Mouse (Mus musculus) heart, embryonic 12.5 days (tissue): ENCODE data around the gene 4930452B06Rik. TPM values are rescaled to one million over a fixed set of nuclear protein-coding genes. Genes with fewer than 3 reads are reported as not detected.

Experiments
- ATAC-seq: fragments of 200-750 bp; cut with Nextera tagmentation; 2 replicates; pipeline ENCODE4 v1.8.0; 2017; ENCODE audit warnings: moderate TSS enrichment, moderate library complexity; ENCODE audit not compliant: insufficient number of reproducible peaks, low FRiP score
- H3K27ac ChIP-seq: fragments of 300-500 bp; sonication (generic); 2 replicates; pipeline ENCODE4 v1.5.1; 2016; ENCODE audit warnings: mild to moderate bottlenecking, moderate library complexity; ENCODE audit not compliant: poor library complexity, severe bottlenecking
- H3K27me3 ChIP-seq: fragments of 300-500 bp; sonication (generic); replicated peaks from 2 replicates; pipeline ENCODE4 v1.6.1; 2016; ENCODE audit warnings: mild to moderate bottlenecking, moderate library complexity
- H3K36me3 ChIP-seq: fragments of 300-500 bp; sonication (generic); 2 replicates; pipeline ENCODE4 v1.6.1; 2016; ENCODE audit warnings: mild to moderate bottlenecking, moderate library complexity
- H3K4me1 ChIP-seq: fragments of 300-500 bp; sonication (generic); replicated peaks from 2 replicates; pipeline ENCODE4 v1.6.1; 2016; ENCODE audit warnings: mild to moderate bottlenecking
- H3K4me2 ChIP-seq: fragments of 300-500 bp; sonication (generic); 2 replicates; pipeline ENCODE4 v1.6.1; 2016; ENCODE audit warnings: mild to moderate bottlenecking, moderate library complexity
- H3K4me3 ChIP-seq: fragments of 300-500 bp; sonication (generic); 2 replicates; pipeline ENCODE4 v1.5.1; 2016; ENCODE audit warnings: mild to moderate bottlenecking
- H3K9ac ChIP-seq: fragments of 300-500 bp; sonication (generic); 2 replicates; pipeline ENCODE4 v1.6.1; 2016; ENCODE audit warnings: mild to moderate bottlenecking, moderate library complexity
- H3K9me3 ChIP-seq: fragments of 300-500 bp; sonication (generic); replicated peaks from 2 replicates; pipeline ENCODE4 v1.6.1; 2016; ENCODE audit warnings: mild to moderate bottlenecking, moderate library complexity
- WGBS: fragments of 180-500 bp; shearing (Covaris S2); methylation state at CpG from one replicate; pipeline ENCODE4 v1.1.7; 2016; 5-methylcytosine and 5-hydroxymethylcytosine counted together
- polyA plus RNA-seq: library from polyadenylated mRNA; unstranded; fragments of >200 nt; fragmentation: Nextera tagmentation; extraction: Ambion mirVana; gene quantifications from 2 replicates; pipeline ENCODE4 v1.2.1, GENCODE M21; 2016

4930452B06Rik gene
- polyA plus RNA-seq, 1 experiment from 2014 or later: 21.4 TPM

DNA sequence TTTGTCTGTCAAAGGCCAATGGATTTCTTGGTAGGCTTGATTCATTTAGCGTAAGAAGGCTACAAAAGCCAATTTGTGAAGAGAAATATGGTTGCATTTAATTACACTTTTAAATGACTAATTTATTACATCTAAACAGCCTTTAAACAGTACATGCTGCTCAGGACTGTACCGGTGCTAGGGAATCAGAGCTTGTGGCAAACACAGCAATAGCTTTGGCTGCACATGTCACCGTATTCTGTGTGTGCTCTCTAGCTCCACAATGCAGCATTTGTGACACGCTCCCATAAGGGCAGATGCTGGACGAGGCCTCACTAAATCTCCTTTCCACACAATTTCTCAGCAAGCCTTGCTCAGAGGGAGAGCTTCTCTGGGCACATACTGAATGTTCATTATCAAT is 187.9 kb downstream of the 4930452B06Rik start:
- H3K36me3 ChIP-seq: peaks cover 10% of the 10 kb centered on the region
- no peak for ATAC-seq
- no peak overlapping the region for H3K9ac ChIP-seq
- peaks cover 6% of the 10 kb centered on the region; the same call in 1 of the 2 replicates for H3K9me3 ChIP-seq
- no peak overlapping the region for H3K4me3 ChIP-seq
- WGBS: 83% methylated on average over 5 of the region's 5 CpGs
- H3K27ac ChIP-seq: no peak overlapping the region
- no peak overlapping the region for H3K4me2 ChIP-seq
- peaks cover 9% of the 10 kb centered on the region; the same call in 1 of the 2 replicates for H3K4me1 ChIP-seq
- no peaks in the 10 kb centered on the region for H3K27me3 ChIP-seq

DNA sequence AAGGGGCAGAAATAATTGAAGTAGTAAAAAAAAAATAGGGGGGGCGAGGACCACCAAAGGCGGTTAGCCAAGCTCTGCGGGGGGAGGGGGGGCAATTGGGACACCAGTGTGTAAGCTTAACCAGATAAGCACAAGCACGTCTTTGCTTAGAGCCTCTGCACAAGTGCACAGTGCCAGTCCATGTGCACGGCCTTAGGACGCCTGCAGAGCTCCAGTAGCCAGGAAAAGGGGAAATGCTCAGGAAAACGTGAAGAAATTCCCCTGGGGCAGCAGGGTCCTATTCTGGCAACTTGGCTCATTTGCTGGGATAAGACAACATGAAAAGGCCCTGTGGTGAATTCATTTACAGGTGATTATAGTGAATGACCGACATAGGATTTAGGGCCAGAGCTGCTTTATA is 188.7 kb downstream of the 4930452B06Rik start:
- H3K4me3 ChIP-seq: no peak overlapping the region
- 72% methylated on average over 8 of the region's 8 CpGs for WGBS
- no peak for ATAC-seq

DNA sequence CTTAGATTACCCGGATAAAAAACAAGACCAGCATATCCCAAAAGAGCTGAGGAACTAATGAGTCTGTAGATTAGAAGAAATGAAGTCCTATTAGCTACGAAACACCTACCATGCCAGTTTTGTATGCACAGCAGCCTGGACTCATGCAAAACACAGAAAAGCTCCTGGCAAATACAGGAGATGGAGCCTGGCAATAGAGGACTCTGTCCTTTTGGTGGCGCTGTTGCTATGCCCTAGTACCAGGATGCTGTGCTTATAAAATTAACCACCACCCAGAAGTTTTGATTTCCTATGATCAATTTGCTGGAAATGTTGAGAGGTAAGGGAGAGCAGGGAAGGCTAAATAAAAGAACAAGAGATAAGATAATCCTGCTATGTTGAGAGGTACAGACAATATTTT is 189.4 kb downstream of the 4930452B06Rik start:
- 68% methylated on average over 3 of the region's 3 CpGs for WGBS
- H3K36me3 ChIP-seq: peaks cover 10% of the 10 kb centered on the region
- H3K4me3 ChIP-seq: no peak overlapping the region
- no peak overlapping the region for H3K9ac ChIP-seq
- ATAC-seq: no peak
- H3K4me2 ChIP-seq: no peak overlapping the region
- no peak overlapping the region for H3K27ac ChIP-seq
- no peaks in the 10 kb centered on the region for H3K27me3 ChIP-seq
- H3K9me3 ChIP-seq: peaks cover 6% of the 10 kb centered on the region; the same call in 1 of the 2 replicates
- H3K4me1 ChIP-seq: peaks cover 9% of the 10 kb centered on the region; the same call in 1 of the 2 replicates

More for the DNA sequence above, 188.7 kb downstream of the 4930452B06Rik start:
- peaks cover 6% of the 10 kb centered on the region; the same call in 1 of the 2 replicates for H3K9me3 ChIP-seq
- H3K36me3 ChIP-seq: peaks cover 10% of the 10 kb centered on the region
- H3K9ac ChIP-seq: no peak overlapping the region
- H3K27ac ChIP-seq: no peak overlapping the region
- H3K4me2 ChIP-seq: no peak overlapping the region
- H3K4me1 ChIP-seq: peaks cover 9% of the 10 kb centered on the region; the same call in 1 of the 2 replicates
- H3K27me3 ChIP-seq: no peaks in the 10 kb centered on the region

DNA sequence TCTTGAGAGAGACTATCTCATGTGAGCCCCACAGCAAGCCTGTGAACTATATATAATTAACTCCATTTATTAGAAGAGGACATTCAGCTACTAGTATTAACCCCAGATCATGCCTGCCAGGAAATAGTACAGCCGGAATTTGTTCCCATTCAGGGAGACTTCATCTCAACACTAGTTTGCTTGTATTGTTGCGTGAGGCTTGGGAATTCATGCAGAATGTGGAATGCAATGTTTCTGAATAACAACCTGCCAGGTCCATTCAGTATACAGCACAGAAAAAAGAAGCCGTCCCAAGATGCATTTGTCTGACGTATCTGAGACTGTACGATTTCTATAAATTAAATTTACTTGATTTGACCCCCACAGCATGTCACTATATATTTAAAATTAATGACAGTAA is 190.2 kb downstream of the 4930452B06Rik start:
- no peak overlapping the region for H3K27ac ChIP-seq
- H3K4me3 ChIP-seq: no peak overlapping the region
- H3K4me2 ChIP-seq: no peak overlapping the region
- no peak overlapping the region for H3K9ac ChIP-seq
- WGBS: 87% methylated on average over 5 of the region's 5 CpGs
- peaks cover 7% of the 10 kb centered on the region for H3K36me3 ChIP-seq
- ATAC-seq: no peak
- H3K27me3 ChIP-seq: no peaks in the 10 kb centered on the region
- H3K9me3 ChIP-seq: peaks cover 6% of the 10 kb centered on the region; the same call in 1 of the 2 replicates
- peaks cover 9% of the 10 kb centered on the region; the same call in 1 of the 2 replicates for H3K4me1 ChIP-seq

DNA sequence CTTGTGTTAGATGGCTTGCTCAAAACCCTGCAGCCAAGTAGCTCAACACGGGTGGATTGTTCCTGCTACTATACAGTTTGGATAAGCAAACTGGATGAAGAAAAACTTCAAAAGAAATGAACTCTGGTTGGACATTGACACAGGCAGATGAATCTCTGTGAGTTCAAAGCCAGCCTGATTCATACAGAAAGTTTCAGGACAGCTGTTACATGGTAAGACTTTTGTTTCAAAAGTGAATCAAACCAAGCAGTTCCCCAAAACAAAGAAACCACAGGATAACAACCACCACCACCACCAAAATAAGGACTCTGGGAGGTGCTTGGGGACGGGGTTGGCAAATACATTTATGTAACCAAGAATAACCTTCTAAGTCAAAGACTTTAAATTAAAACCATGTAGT is 193.2 kb downstream of the 4930452B06Rik start:
- ATAC-seq: no peak
- H3K9ac ChIP-seq: no peak overlapping the region
- H3K4me1 ChIP-seq: peaks cover 16% of the 10 kb centered on the region
- H3K9me3 ChIP-seq: no peaks in the 10 kb centered on the region
- H3K4me3 ChIP-seq: no peak overlapping the region
- no peaks in the 10 kb centered on the region for H3K27me3 ChIP-seq
- no peaks in the 10 kb centered on the region for H3K36me3 ChIP-seq
- no peak overlapping the region for H3K4me2 ChIP-seq
- no peak overlapping the region for H3K27ac ChIP-seq
- 82% methylated on average over 2 of the region's 2 CpGs for WGBS

DNA sequence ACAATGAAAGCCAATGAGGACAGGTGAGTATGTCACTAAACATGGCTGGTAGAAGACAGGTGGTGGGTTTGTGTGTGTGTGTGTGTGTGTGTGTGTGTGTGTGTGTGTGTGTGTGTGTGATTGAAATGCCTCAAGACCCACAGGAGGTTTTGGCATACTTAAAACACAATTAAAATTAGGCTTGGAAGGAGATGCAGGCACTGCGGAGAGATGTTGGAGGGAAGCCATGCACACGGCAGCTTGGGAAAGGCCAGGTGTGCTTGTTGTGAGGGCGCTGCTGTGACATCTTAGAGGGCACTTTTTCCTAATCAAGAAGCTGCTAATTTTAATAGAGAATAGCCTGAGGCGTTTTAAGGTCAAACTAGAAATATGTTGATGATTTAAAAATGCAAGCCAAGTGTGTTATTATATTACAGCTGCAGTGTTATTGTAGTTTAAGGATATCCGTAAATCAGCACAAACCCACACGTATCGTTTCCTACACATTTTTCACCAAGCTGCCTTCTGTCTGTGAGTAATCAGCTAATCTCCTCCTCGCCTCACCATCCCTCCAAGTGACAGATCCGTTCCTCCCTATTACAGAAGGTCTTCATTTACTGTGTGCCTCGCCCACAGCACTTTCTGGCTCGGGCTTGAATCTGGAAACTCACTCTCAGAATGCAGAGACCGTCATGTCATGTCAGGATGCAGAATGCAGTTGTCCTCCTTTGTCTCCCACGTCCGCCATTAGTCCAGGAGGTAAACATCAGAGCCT is 201.5 kb downstream of the 4930452B06Rik start:
- Histone ChIP-seq H3K4me3 (no peak overlapping the region), H3K27me3 (no peaks in the 10 kb centered on the region), H3K27ac (no peak overlapping the region), H3K36me3 (no peaks in the 10 kb centered on the region), H3K4me2 (no peak overlapping the region), H3K9me3 (no peaks in the 10 kb centered on the region), H3K9ac (no peak overlapping the region), H3K4me1 (peaks cover 13% of the 10 kb centered on the region)
- ATAC-seq: no peak
- 66% methylated on average over 14 of the region's 14 CpGs for WGBS

DNA sequence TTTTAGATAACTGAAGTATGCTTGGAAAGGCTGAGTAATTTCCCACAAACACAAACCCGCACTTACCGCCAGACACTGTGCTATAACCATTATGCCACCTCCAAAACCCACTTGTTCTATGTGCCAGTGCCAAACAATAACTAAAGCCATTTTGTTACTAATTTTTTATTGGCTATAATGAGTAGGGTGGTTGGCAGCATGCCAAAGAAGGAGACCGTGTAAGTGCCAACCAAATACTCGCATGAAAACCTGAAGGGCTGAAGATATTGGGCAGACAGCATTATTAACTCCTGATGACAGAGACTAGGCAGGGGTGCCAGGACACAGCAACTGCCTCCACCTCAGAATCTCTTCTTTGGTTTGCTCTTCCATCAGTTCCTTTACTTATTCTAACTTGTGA is 203.1 kb downstream of the 4930452B06Rik start:
- no peak overlapping the region for H3K27ac ChIP-seq
- WGBS: 70% methylated on average over 4 of the region's 4 CpGs
- ATAC-seq: no peak
- no peaks in the 10 kb centered on the region for H3K27me3 ChIP-seq
- no peak overlapping the region for H3K9ac ChIP-seq
- H3K9me3 ChIP-seq: no peaks in the 10 kb centered on the region
- no peak overlapping the region for H3K4me3 ChIP-seq
- H3K4me2 ChIP-seq: no peak overlapping the region
- peaks cover 7% of the 10 kb centered on the region for H3K4me1 ChIP-seq
- H3K36me3 ChIP-seq: no peaks in the 10 kb centered on the region

DNA sequence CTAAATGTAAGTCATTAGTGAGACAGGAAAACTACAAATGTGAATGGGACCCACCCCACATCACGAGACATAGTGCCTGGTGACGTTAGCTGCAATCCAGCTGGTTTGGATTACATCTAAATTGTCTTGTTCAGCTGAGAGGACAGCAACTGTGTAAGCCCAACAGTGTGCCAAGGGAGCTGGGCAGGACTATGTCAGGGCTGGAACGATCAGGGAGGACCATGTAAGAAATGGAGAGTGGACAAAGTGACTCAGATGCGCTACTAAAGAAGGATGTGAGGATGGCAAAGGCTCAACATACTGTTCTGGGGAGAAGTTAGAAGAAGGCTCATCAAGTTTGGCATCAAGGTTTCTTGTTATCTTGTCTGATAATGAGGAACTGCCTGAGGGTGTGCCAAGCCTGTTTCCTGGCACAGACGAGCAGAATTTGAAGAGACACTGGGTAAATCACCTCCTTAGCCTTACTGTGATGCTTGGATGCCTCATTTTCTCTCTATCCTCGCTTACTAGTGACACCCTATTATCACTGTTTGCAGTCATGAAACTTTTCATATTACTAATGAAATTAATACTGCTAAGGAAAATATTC is 203.6 kb downstream of the 4930452B06Rik start:
- no peak overlapping the region for H3K4me2 ChIP-seq
- H3K4me3 ChIP-seq: no peak overlapping the region
- no peaks in the 10 kb centered on the region for H3K36me3 ChIP-seq
- 73% methylated on average over 6 of the region's 6 CpGs for WGBS
- H3K4me1 ChIP-seq: 0 out of 2 replicates have a peak, but pooled peaks cover 5% of the 10 kb centered on the region
- H3K9me3 ChIP-seq: no peaks in the 10 kb centered on the region
- no peak overlapping the region for H3K27ac ChIP-seq
- no peak overlapping the region for H3K9ac ChIP-seq
- no peak for ATAC-seq
- no peaks in the 10 kb centered on the region for H3K27me3 ChIP-seq

DNA sequence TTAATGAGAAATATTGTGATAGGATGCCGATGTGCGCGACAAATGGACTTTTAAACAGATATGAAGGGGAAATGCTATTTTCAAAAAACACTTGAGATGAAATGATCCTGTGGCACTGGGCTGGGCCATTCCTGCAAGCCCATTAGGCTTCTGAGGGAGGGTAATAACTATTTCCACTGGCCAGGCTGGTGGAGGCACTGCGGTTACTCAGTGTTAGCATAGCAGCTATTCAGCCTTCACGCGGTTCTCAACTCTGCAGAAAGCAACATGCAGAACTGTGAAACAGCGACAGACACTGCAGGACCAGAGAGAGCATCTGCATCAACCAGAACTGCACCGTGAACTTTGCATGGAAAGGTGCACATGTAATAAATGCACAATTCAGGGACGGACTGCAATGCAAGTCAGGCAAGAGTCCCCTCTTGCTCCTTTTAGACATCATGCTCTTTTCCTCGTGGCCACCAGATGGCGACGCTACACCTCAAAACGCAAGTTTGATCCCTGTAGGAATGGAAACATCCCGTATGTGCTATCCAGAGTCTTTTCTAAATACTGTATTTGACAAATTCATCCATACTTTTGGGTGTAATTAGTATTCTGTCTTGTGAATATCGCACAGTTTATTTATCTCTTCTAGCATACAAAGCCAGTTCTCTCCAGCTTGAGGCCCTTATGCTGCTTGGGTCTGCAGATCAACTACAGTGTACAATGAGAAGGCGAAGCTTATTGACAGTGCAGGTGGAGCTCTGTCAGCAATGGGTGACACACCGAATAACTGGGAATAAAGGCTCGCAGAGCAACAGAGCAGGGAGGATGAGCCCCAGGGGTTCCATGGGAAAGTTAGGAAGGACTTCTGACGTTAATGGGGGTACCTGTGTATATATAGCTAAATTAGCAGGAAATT is 205.6 kb downstream of the 4930452B06Rik start:
- Histone ChIP-seq H3K36me3 (no peaks in the 10 kb centered on the region), H3K27ac (no peak overlapping the region), H3K4me1 (0 out of 2 replicates have a peak, but pooled peaks cover 5% of the 10 kb centered on the region), H3K27me3 (no peaks in the 10 kb centered on the region), H3K9ac (no peak overlapping the region), H3K4me3 (no peak overlapping the region), H3K4me2 (no peak overlapping the region), H3K9me3 (no peaks in the 10 kb centered on the region)
- ATAC-seq: no peak
- 38% methylated on average over 19 of the region's 19 CpGs for WGBS

DNA sequence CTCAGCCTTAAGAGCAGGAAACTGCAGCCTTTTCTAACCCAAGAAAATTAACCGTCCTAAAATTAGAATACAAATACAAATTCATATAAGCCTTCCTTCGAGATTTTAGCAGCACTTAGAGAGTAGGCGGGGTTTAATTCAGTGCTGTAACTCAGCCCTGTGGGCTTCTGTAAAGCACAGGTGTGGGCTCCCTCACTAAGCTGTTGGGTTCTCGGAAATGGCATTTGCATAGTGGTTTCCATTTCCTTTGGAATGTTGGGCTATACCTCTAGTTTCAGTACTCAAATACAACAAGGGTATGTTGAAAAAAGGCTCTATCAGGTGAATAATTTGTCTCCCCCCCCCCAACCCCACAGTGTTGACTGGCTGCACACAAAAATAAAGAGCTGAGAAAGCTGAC is 206.3 kb downstream of the 4930452B06Rik start:
- no peak overlapping the region for H3K9ac ChIP-seq
- no peak overlapping the region for H3K4me3 ChIP-seq
- no peaks in the 10 kb centered on the region for H3K36me3 ChIP-seq
- H3K27me3 ChIP-seq: no peaks in the 10 kb centered on the region
- H3K27ac ChIP-seq: no peak overlapping the region
- ATAC-seq: no peak
- WGBS: 60% methylated on average over 4 of the region's 4 CpGs
- no peaks in the 10 kb centered on the region for H3K9me3 ChIP-seq
- H3K4me1 ChIP-seq: 0 out of 2 replicates have a peak, but pooled peaks cover 5% of the 10 kb centered on the region
- no peak overlapping the region for H3K4me2 ChIP-seq

DNA sequence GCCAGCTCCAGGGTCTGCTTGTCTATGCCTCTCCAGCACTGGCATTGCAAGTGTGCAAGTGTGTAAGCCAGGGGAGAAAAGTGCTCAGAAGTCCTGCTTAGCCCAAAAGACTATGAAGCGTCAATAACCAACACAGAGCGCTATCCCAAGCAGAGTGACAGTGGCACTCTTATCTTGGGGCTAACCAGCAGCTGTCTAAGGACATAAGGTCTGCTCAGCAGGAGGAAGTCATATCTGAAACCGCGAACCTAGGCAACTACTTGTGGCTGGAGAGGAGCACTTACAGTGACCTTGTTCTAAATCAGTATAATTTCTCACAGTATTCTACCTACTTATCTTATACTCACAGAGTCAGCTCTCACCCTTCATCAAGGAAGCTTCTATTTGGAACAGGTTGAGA is 214.9 kb downstream of the 4930452B06Rik start:
- H3K36me3 ChIP-seq: no peaks in the 10 kb centered on the region
- no peak for ATAC-seq
- H3K4me2 ChIP-seq: no peak overlapping the region
- no peak overlapping the region for H3K27ac ChIP-seq
- no peak overlapping the region for H3K4me3 ChIP-seq
- H3K9me3 ChIP-seq: no peaks in the 10 kb centered on the region
- no peak overlapping the region for H3K9ac ChIP-seq
- 36% methylated on average over 4 of the region's 4 CpGs for WGBS
- H3K4me1 ChIP-seq: peaks cover 4% of the 10 kb centered on the region; the same call in 1 of the 2 replicates
- H3K27me3 ChIP-seq: no peaks in the 10 kb centered on the region
